Mouse (Mus musculus) heart, embryonic 15.5 days (tissue): ENCODE data around the gene Mecom. TPM values are rescaled to one million over a fixed set of nuclear protein-coding genes. Genes with fewer than 3 reads are reported as not detected.

Source experiments
- ATAC-seq: fragments of 200-750 bp; cut with Nextera tagmentation; replicated peaks from 2 replicates; pipeline ENCODE4 v1.8.0; 2017; ENCODE audit warnings: low read depth, moderate TSS enrichment; ENCODE audit not compliant: insufficient number of reproducible peaks, insufficient read depth, low FRiP score
- H3K27ac ChIP-seq: fragments of 300-500 bp; sonication (generic); 2 replicates; pipeline ENCODE4 v1.5.1; 2015; ENCODE audit warnings: mild to moderate bottlenecking, inconsistent platforms
- H3K27me3 ChIP-seq: fragments of 300-500 bp; sonication (generic); 2 replicates; pipeline ENCODE4 v1.6.1; 2015; ENCODE audit warnings: inconsistent platforms
- H3K36me3 ChIP-seq: fragments of 300-500 bp; sonication (generic); 2 replicates; pipeline ENCODE4 v1.6.1; 2015; ENCODE audit warnings: mild to moderate bottlenecking, inconsistent platforms
- H3K4me1 ChIP-seq: fragments of 300-500 bp; sonication (generic); replicated peaks from 2 replicates; pipeline ENCODE4 v1.6.1; 2015; ENCODE audit warnings: inconsistent platforms
- H3K4me2 ChIP-seq: fragments of 300-500 bp; sonication (generic); 2 replicates; pipeline ENCODE4 v1.6.1; 2015; ENCODE audit warnings: inconsistent platforms, mild to moderate bottlenecking, moderate library complexity
- H3K4me3 ChIP-seq: fragments of 300-500 bp; sonication (generic); 2 replicates; pipeline ENCODE4 v1.5.1; 2015; ENCODE audit warnings: mild to moderate bottlenecking, inconsistent platforms
- H3K9ac ChIP-seq: fragments of 300-500 bp; sonication (generic); 2 replicates; pipeline ENCODE4 v1.6.1; 2015; ENCODE audit warnings: mild to moderate bottlenecking, inconsistent platforms
- H3K9me3 ChIP-seq: fragments of 300-500 bp; sonication (generic); replicated peaks from 2 replicates; pipeline ENCODE4 v1.6.1; 2016; ENCODE audit warnings: inconsistent platforms
- WGBS: fragments of 180-500 bp; shearing (Covaris S2); methylation state at CpG from one replicate; pipeline ENCODE4 v1.1.7; 2015; ENCODE audit warnings: mixed read lengths; 5-methylcytosine and 5-hydroxymethylcytosine counted together
- polyA plus RNA-seq: library from polyadenylated mRNA; unstranded; fragments of >200 nt; fragmentation: Nextera tagmentation; extraction: Ambion mirVana; gene quantifications from 2 replicates; pipeline ENCODE4 v1.2.1, GENCODE M21; 2015

The Mecom gene
- polyA plus RNA-seq, 1 experiment from 2014 or later = 17.3 TPM

DNA sequence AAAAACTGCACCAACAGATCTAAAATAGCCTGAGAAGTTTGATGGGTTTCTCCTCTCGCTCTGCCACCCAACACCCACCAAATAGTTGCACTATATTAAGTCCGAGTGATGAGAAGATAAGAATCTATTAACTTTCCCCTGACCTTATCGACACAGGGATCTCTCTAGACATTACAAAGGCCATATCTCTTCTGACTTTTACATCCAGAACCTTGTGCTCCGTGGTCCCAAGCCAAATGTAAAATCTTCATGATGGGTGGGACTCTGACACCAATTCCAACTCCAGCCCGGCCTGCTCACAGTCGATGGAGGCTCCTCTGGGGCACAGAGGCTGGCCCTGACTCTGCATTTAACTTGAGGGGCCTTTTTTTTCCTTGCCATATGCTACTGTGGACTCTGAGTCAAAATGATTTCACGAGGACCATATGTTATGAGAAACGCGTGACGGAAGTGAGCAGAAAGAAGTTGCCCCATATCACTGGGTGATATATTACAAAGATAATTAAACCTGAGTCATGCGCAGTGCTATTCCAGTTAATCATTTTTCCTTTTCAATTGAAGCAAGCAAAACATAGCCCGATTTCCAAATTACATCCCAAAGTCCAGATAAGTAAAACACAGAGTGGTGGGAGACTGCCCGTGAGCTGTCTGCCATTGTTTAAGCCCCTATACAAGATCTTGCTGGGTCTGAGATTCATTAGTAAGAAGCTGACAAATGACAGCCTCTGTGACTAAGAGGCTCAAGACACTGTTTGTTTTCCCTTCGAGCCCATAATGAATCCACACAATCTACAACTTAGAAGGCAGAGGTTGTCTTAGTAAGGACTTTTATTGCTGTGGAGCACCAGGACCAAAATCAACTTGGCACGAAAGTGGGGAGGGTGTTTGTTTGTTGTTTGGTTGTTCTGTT lies 94.0 kb downstream of the Mecom start:
- no peaks in the 10 kb centered on the region for H3K36me3 ChIP-seq
- H3K9ac ChIP-seq = no peak overlapping the region
- 67% methylated on average over 15 of the region's 15 CpGs for WGBS

DNA sequence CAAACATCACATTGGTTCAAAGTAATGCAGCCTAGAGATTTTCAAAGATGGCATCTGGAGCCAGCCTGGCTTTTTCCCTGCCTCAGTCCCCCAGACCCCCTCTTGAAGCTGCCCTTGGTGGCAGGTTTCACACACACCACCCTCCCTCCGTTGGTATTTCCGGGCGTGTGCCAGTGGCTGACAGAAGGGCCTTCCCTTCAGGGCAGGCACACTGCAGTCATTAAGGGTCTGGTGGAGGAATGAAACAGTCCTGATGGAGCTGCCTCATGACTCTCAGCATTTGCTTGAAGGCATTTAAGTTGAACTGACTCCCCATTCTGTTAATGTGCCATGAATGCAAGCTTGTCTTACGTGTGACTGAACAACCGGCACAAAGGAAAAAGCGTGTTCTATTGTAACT lies 94.8 kb downstream of the Mecom start:
- no peaks in the 10 kb centered on the region for H3K9me3 ChIP-seq
- no peaks in the 10 kb centered on the region for H3K36me3 ChIP-seq
- no peaks in the 10 kb centered on the region; the same call in 1 of the 2 replicates for H3K4me1 ChIP-seq
- no peak overlapping the region for H3K4me3 ChIP-seq
- no peak overlapping the region for H3K9ac ChIP-seq
- 80% methylated on average over 6 of the region's 6 CpGs for WGBS
- H3K27ac ChIP-seq = no peak overlapping the region
- 0 out of 2 replicates have a peak, but pooled peaks cover under 1% of the 10 kb centered on the region for H3K27me3 ChIP-seq
- H3K4me2 ChIP-seq = no peak overlapping the region
- no peak for ATAC-seq

More for the DNA sequence above, 94.0 kb downstream of the Mecom start:
- no peaks in the 10 kb centered on the region for H3K4me1 ChIP-seq
- H3K27me3 ChIP-seq = 0 out of 2 replicates have a peak, but pooled peaks cover 3% of the 10 kb centered on the region
- H3K27ac ChIP-seq = no peak overlapping the region
- no peak overlapping the region for H3K4me3 ChIP-seq
- ATAC-seq = no peak
- H3K4me2 ChIP-seq = no peak overlapping the region
- H3K9me3 ChIP-seq = no peaks in the 10 kb centered on the region

DNA sequence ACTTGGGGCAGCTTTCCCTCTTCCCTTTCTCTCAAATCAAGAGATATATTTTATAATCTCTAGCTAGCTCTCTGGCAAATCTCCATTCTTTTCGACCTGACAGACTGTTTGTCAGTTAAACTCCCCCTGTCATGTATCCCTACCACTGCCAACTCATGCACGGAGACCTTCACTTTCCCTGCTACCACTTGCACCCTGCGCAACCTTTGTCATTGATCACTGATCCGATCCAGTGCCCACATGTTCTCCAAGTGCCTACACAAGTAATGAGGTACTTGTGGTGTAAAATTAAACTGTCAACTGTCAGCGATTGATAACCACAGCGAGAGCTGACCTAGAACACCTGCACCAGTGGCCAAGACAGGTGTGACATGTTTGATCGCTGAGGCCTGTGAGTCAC lies 95.3 kb downstream of the Mecom start:
- Histone ChIP-seq H3K9ac (no peak overlapping the region), H3K27me3 (no peaks in the 10 kb centered on the region), H3K4me1 (no peaks in the 10 kb centered on the region; the same call in 1 of the 2 replicates), H3K27ac (no peak overlapping the region), H3K4me2 (no peak overlapping the region), H3K4me3 (no peak overlapping the region), H3K9me3 (no peaks in the 10 kb centered on the region), H3K36me3 (no peaks in the 10 kb centered on the region)
- ATAC-seq = no peak
- 69% methylated on average over 7 of the region's 7 CpGs for WGBS

DNA sequence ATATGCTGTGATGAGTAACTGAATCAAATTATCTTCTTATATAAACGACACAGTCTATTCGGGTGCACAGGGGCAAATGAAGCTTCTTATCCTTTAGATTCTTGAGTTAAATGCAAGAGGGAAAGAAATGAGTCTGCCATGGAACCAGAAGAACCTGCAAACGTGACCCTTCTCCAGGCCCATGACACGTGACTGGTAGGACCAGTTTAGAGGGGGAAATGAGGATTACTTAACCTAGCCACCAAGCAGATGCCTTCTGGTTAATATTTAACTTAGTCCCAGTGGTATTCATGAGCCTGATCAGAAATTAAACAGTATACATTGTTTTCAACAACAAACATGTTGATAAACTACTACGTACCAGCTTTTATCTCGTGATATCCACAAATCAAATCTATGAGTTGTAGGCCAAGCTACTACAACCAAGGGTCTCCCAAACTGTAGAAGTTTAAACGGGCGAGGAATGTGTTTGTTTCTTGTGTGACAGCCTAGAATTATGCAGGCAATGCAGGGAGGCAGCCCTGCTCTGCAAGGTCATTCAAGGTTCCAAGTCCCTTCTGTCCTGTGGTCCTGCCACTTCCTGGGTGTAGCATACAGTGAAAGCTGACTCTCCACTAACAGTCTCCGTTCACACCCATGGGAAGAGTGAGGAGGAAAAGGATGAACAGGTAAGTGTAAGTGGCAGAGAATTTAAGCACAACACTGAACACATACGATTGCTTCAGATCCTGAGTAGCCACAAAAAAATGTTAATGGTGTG lies 97.4 kb downstream of the Mecom start:
- 68% methylated on average over 10 of the region's 10 CpGs for WGBS
- H3K4me1 ChIP-seq = no peaks in the 10 kb centered on the region; the same call in 1 of the 2 replicates
- no peak overlapping the region for H3K4me2 ChIP-seq
- no peaks in the 10 kb centered on the region for H3K36me3 ChIP-seq
- no peak for ATAC-seq
- H3K9ac ChIP-seq = no peak overlapping the region
- no peak overlapping the region for H3K27ac ChIP-seq
- H3K4me3 ChIP-seq = no peak overlapping the region
- H3K27me3 ChIP-seq = no peaks in the 10 kb centered on the region
- H3K9me3 ChIP-seq = no peaks in the 10 kb centered on the region

DNA sequence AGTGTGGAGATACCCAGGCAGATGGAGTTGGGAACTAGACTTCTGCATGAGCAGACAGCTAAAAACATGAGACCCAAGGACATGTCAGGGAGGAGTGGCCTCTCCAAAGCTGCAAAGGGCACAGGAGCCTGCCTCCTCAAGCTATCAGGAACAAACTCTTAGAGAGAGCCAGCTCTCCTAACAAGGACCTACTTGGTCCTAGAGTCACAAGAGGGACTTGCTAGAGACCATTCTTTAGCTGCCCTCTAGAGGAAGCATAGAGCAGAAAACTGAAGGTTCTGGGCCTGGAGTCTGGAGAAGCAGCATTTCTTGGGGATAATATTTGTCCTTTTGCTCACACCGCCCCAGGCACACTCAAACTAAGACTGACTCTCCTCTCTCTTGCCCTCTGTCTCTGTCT lies 99.2 kb downstream of the Mecom start:
- Histone ChIP-seq H3K4me2 (no peak overlapping the region), H3K27ac (no peak overlapping the region), H3K9me3 (no peaks in the 10 kb centered on the region), H3K9ac (no peak overlapping the region), H3K27me3 (no peaks in the 10 kb centered on the region), H3K4me3 (no peak overlapping the region), H3K36me3 (no peaks in the 10 kb centered on the region), H3K4me1 (no peaks in the 10 kb centered on the region; the same call in 1 of the 2 replicates)
- 84% methylated on average over 1 of the region's 1 CpGs for WGBS
- ATAC-seq = no peak

DNA sequence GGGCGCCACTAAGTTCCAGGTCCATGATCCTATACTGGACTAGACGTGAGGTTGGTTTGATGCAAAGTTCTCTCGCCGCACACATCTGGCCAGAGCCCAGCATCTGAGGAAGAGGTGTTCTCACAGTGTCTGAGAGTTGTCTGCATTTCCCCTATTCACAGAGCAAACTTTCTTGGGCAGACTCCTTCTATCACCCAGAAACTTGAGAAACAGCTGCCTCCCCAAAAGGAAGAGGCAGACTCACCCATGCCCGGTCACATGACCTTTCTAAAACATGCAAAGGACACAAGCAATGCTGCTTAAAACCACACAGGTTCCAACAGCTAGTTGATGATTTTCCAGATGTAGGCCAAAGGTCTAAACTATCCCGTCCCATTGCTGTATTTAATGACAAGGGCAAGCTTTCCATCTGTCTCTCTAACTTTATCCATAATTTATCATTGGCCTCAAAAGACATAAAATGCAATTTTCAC lies 101.8 kb downstream of the Mecom start:
- Histone ChIP-seq H3K4me2 (no peak overlapping the region), H3K4me1 (no peaks in the 10 kb centered on the region; the same call in 1 of the 2 replicates), H3K9me3 (no peaks in the 10 kb centered on the region), H3K9ac (no peak overlapping the region), H3K4me3 (no peak overlapping the region), H3K36me3 (no peaks in the 10 kb centered on the region), H3K27me3 (no peaks in the 10 kb centered on the region), H3K27ac (no peak overlapping the region)
- ATAC-seq = no peak
- 86% methylated on average over 6 of the region's 6 CpGs for WGBS

DNA sequence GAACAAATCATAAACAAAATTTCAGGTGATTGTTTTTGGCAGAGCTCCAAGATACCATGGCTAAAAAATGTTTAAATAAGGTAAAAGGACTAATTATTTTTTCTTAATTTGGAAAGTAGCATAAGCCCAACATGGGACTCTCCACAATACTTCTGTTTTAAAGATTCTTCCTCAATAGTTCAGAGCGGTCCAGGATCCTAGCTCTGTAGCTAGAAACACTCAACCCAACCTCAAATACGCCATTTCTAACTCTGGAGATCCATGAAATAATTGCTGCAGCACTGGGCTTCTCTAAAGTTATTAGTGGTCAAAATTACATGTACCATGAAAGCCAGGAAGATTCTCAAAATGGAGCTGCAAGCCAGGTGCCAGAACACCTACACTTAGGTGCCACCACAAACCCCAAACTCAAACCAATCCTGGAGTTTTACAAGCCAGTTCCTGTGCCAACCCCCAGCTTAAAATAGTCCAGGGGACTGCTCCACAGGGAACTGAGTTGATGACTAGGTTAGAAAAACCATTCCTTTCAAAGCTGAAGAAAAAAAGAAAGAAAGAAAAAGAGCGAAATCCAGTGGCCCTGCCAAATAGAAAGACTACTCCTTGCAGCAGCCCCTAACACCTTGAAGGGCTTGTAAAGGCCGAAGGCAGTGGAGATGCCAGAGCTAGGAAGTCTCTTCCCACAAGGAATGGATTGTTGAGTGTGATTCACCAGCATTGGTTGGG lies 102.4 kb downstream of the Mecom start:
- 87% methylated on average over 4 of the region's 4 CpGs for WGBS
- Histone ChIP-seq H3K27me3 (no peaks in the 10 kb centered on the region), H3K4me2 (no peak overlapping the region), H3K36me3 (no peaks in the 10 kb centered on the region), H3K4me3 (no peak overlapping the region), H3K27ac (no peak overlapping the region), H3K9ac (no peak overlapping the region), H3K4me1 (no peaks in the 10 kb centered on the region; the same call in 1 of the 2 replicates), H3K9me3 (no peaks in the 10 kb centered on the region)
- no peak for ATAC-seq

DNA sequence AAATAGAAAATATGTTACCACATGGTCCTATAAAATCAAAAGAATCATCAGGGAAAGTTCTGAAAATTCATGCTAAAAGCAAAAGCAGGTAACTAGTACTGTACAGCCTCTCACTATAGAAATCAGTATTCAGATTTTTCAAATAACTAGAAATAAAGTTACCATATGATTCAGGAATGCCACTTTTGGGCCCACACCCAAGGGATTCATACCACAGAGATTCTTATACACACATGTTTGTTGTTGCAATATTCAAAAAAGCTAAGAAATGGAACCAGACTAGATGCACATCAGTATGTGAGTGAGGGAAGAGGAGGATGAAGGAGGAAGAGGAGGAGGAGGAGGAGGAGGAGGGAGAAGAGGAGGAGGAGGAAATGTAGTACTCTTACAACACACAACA lies 106.2 kb downstream of the Mecom start:
- no peak overlapping the region for H3K9ac ChIP-seq
- H3K9me3 ChIP-seq = no peaks in the 10 kb centered on the region
- H3K4me3 ChIP-seq = no peak overlapping the region
- H3K36me3 ChIP-seq = no peaks in the 10 kb centered on the region
- H3K27ac ChIP-seq = no peak overlapping the region
- H3K4me1 ChIP-seq = no peaks in the 10 kb centered on the region
- H3K27me3 ChIP-seq = no peaks in the 10 kb centered on the region
- H3K4me2 ChIP-seq = no peak overlapping the region
- ATAC-seq = no peak

DNA sequence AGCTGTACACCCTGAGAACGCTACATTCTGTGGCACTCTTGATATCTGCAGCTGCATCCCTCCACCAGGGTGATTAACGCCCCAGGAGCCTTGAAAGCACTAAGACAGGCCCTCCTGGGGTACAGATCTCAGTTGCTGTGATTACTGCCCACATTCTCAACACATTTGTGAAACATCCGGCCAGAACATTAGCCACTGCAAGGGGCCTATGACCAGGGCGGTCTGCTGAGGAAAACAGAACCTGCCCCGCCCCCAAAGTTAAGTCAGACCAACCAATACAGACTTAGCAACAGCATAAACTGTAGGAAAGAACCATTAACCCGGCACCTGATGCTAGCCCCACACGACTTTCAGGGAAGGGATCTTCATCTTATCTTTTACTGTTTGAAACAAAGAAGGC lies 109.8 kb downstream of the Mecom start:
- WGBS = 45% methylated on average over 7 of the region's 7 CpGs
- no peak for ATAC-seq
- no peaks in the 10 kb centered on the region for H3K4me1 ChIP-seq
- H3K4me3 ChIP-seq = no peak overlapping the region
- H3K9ac ChIP-seq = no peak overlapping the region
- no peaks in the 10 kb centered on the region for H3K9me3 ChIP-seq
- no peaks in the 10 kb centered on the region for H3K36me3 ChIP-seq
- no peak overlapping the region for H3K4me2 ChIP-seq
- no peaks in the 10 kb centered on the region for H3K27me3 ChIP-seq
- no peak overlapping the region for H3K27ac ChIP-seq

DNA sequence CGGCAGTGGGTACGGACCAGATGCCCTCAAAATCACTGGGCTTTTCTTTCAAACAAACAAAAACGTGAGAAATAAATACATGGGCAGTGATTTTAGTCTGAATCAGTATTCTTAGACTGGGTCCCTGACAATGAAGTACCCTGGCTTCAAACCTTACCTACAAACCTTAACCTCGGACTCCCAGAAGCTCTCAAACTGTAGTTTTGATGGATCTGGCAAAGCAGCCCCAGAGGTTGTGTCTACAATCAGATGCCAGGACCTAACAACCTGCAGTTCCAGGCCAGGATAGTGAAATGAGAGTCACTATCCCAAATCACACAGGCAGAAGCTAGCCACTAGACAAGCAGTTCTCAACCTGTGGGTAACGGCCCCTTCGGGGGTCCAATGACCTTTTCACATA lies 111.2 kb downstream of the Mecom start:
- no peaks in the 10 kb centered on the region for H3K9me3 ChIP-seq
- ATAC-seq = no peak
- H3K9ac ChIP-seq = no peak overlapping the region
- no peak overlapping the region for H3K4me3 ChIP-seq
- no peak overlapping the region for H3K4me2 ChIP-seq
- no peak overlapping the region for H3K27ac ChIP-seq
- H3K36me3 ChIP-seq = no peaks in the 10 kb centered on the region
- H3K4me1 ChIP-seq = no peaks in the 10 kb centered on the region
- no peaks in the 10 kb centered on the region for H3K27me3 ChIP-seq
- WGBS = 80% methylated on average over 6 of the region's 6 CpGs

DNA sequence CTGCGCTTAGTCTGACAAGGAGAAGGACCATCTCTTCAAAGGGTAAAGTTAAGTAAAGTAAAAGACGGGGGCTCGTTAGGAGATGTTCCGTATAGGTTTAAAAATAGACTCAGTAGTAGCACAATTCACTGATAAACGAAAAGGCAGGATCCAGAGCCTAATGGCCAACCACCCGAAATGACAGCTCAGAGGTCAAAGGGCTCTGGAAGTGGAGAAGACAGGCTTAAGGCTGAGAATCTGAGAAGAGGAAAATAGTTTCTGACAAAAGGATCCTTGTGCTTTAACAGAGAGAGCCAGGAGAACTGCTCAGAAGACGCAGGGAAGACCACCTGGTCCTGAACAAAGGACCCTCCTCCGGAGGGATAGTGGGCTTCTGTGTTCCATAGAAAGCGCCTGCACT lies 111.7 kb downstream of the Mecom start:
- 46% methylated on average over 9 of the region's 9 CpGs for WGBS
- Histone ChIP-seq H3K9me3 (no peaks in the 10 kb centered on the region), H3K36me3 (no peaks in the 10 kb centered on the region), H3K27ac (no peak overlapping the region), H3K27me3 (no peaks in the 10 kb centered on the region), H3K9ac (no peak overlapping the region), H3K4me2 (no peak overlapping the region), H3K4me1 (no peaks in the 10 kb centered on the region), H3K4me3 (no peak overlapping the region)
- no peak for ATAC-seq
